Mouse (Mus musculus) forebrain, postnatal 0 days (tissue): ENCODE data around the gene BC025920. TPM values are rescaled to one million over a fixed set of nuclear protein-coding genes. Genes with fewer than 3 reads are reported as not detected.
A peak's percentile ranks its signal among the peaks of the same experiment; 100 is the strongest.

ENCODE experiments used
- ATAC-seq: fragments of 200-750 bp; cut with Nextera tagmentation; 2 replicates; pipeline ENCODE4 v1.8.0; 2017; ENCODE audit warnings: mild to moderate bottlenecking, moderate library complexity
- DNase-seq: peaks from one replicate; pipeline ENCODE4 v3.0.0-alpha.2; 2015
- H3K27ac ChIP-seq: fragments of 300-500 bp; sonication (generic); 2 replicates; pipeline ENCODE4 v1.5.1; 2014; ENCODE audit warnings: low read depth, mild to moderate bottlenecking, antibody characterized with exemption, low read length, moderate library complexity, mixed read lengths
- H3K27me3 ChIP-seq: fragments of 300-500 bp; sonication (generic); 2 replicates; pipeline ENCODE4 v1.6.1; 2014; ENCODE audit warnings: mild to moderate bottlenecking, low read length, mixed read lengths; ENCODE audit not compliant: insufficient read depth
- H3K36me3 ChIP-seq: fragments of 300-500 bp; sonication (generic); 2 replicates; pipeline ENCODE4 v1.6.1; 2014; ENCODE audit warnings: mild to moderate bottlenecking, moderate library complexity; ENCODE audit not compliant: insufficient read depth
- H3K4me1 ChIP-seq: fragments of 300-500 bp; sonication (generic); 2 replicates; pipeline ENCODE4 v1.6.1; 2014; ENCODE audit warnings: antibody characterized with exemption; ENCODE audit not compliant: insufficient read depth
- H3K4me2 ChIP-seq: fragments of 300-500 bp; sonication (generic); 2 replicates; pipeline ENCODE4 v1.6.1; 2014; ENCODE audit warnings: low read depth, mild to moderate bottlenecking, moderate library complexity
- H3K4me3 ChIP-seq: fragments of 300-500 bp; sonication (generic); 2 replicates; pipeline ENCODE4 v1.5.1; 2014; ENCODE audit warnings: low read depth, low read length, mixed read lengths
- H3K9ac ChIP-seq: fragments of 300-500 bp; sonication (generic); 2 replicates; pipeline ENCODE4 v1.6.1; 2014; ENCODE audit warnings: mild to moderate bottlenecking
- H3K9me3 ChIP-seq: fragments of 300-500 bp; sonication (generic); 2 replicates; pipeline ENCODE4 v1.6.1; 2016; ENCODE audit warnings: low read length
- CTCF ChIP-seq: sonication (generic); IDR thresholded peaks from 2 replicates; pipeline ENCODE4 v1.5.1; 2016; ENCODE audit warnings: antibody characterized with exemption, control low read depth, low read depth
- WGBS: fragments of 180-500 bp; shearing (Covaris S2); extraction: QIAGEN DNeasy Blood & Tissue Kit; methylation state at CpG from one replicate; pipeline ENCODE4 v1.1.7; 2014; 5-methylcytosine and 5-hydroxymethylcytosine counted together
- polyA plus RNA-seq: library from polyadenylated mRNA; unstranded; fragments of >200 nt; fragmentation: Nextera tagmentation; extraction: Ambion mirVana; gene quantifications from 2 replicates; pipeline ENCODE4 v1.2.1, GENCODE M21; 2015
- total RNA-seq: library from RNA; depleted of rRNA; stranded (reverse); fragments of >200 nt; gene quantifications from 2 replicates; pipeline ENCODE4 v1.2.3, GENCODE M21; 2014

Gene BC025920
- total and polyA plus RNA-seq, 2 experiments from 2014 or later: 1.4 to 4.7 TPM

DNA sequence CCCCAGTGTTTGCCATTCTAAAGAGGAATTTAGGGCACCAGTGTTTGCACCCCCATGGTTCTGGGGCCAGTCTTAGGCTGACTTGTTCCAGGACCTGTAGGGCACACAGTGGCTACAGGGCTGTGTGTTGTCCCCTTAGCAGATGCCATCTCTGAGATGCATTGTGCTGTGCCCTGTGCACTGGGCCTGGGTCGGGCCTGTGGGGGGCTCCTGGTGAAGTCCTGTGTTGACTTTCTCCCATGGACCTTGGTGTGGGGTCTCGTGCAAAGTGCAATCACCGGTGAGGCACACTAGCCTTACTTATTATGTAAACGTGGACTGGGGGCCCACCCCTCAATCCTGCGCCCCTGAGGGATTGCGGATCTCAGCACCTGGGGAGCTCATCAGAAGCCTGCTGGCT lies 43.7 kb upstream of the BC025920 start:
- ATAC-seq (no peak), DNase-seq (no peak)
- peaks cover 37% of the 10 kb centered on the region for H3K36me3 ChIP-seq
- H3K9ac ChIP-seq: no peak overlapping the region
- no peak overlapping the region for H3K27ac ChIP-seq
- WGBS: 71% methylated on average over 6 of the region's 6 CpGs
- H3K27me3 ChIP-seq: no peaks in the 10 kb centered on the region
- H3K9me3 ChIP-seq: no peaks in the 10 kb centered on the region
- H3K4me3 ChIP-seq: no peak overlapping the region
- no peak overlapping the region for H3K4me2 ChIP-seq
- peaks cover 5% of the 10 kb centered on the region for H3K4me1 ChIP-seq
- no peak for TF ChIP-seq CTCF

GRCm38 (mm10) chr10:81563481-81563880 lies 42.6 kb upstream of the BC025920 start:
- H3K4me3 ChIP-seq: no peak overlapping the region
- no peak overlapping the region for H3K27ac ChIP-seq
- H3K27me3 ChIP-seq: no peaks in the 10 kb centered on the region
- no peak overlapping the region for H3K9ac ChIP-seq
- ATAC-seq (no peak), DNase-seq (no peak)
- H3K4me2 ChIP-seq: no peak overlapping the region
- peaks cover 7% of the 10 kb centered on the region for H3K4me1 ChIP-seq
- H3K9me3 ChIP-seq: no peaks in the 10 kb centered on the region
- 52% methylated on average over 6 of the region's 6 CpGs for WGBS
- H3K36me3 ChIP-seq: peaks cover 38% of the 10 kb centered on the region
- TF ChIP-seq CTCF: no peak

DNA sequence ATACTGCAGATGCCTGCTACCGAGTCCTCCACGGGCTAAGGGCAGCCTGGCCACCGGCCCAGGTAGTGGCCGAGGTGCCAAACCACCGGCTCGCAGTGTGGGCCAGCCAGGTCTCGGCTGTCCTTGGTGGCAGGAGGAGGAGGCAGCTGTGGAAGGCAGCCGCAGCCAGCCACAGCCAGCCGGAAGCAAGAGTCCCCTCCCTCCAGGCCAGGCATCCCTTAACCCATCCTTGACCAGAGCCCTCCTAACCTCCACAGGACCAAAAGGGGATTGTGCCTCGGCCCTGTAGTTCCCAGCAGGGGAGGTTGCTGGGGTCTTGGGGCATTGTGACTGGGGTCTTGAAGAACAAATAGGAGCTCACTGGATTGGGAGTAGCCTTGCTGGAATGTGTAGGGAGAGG lies 41.9 kb upstream of the BC025920 start:
- Histone ChIP-seq H3K27ac (no peak overlapping the region; the same call in 1 of the 2 replicates), H3K27me3 (no peaks in the 10 kb centered on the region), H3K4me1 (peaks cover 5% of the 10 kb centered on the region; the same call in 1 of the 2 replicates), H3K9me3 (no peaks in the 10 kb centered on the region), H3K4me3 (0 out of 2 replicates have a peak overlapping the region, but pooled peaks have one; percentile 2), H3K36me3 (peaks cover 38% of the 10 kb centered on the region), H3K9ac (peak overlapping the region; percentile 22; the same call in 1 of the 2 replicates), H3K4me2 (no peak overlapping the region)
- no peak for DNase-seq
- no peak for ATAC-seq
- WGBS: 7% methylated on average over 10 of the region's 10 CpGs
- no peak for TF ChIP-seq CTCF

- Histone ChIP-seq H3K4me1 (peaks cover 5% of the 10 kb centered on the region; the same call in 1 of the 2 replicates), H3K27ac (no peak overlapping the region), H3K9ac (no peak overlapping the region), H3K27me3 (no peaks in the 10 kb centered on the region), H3K4me3 (no peak overlapping the region), H3K9me3 (no peaks in the 10 kb centered on the region), H3K36me3 (peaks cover 38% of the 10 kb centered on the region), H3K4me2 (no peak overlapping the region)
- ATAC-seq (no peak), DNase-seq (peak; percentile 58)
- TF ChIP-seq CTCF: peak; percentile 73
- 31% methylated on average over 10 of the region's 10 CpGs for WGBS
Observed at GRCm38 (mm10) chr10:81564734-81565133, 41.3 kb upstream of the BC025920 start.

GRCm38 (mm10) chr10:81565257-81566228 lies 40.5 kb upstream of the BC025920 start:
- TF ChIP-seq CTCF: no peak
- WGBS: 48% methylated on average over 20 of the region's 20 CpGs
- Histone ChIP-seq H3K9ac (no peak overlapping the region), H3K4me3 (no peak overlapping the region), H3K4me1 (peaks cover 9% of the 10 kb centered on the region), H3K9me3 (no peaks in the 10 kb centered on the region), H3K4me2 (no peak overlapping the region), H3K27me3 (no peaks in the 10 kb centered on the region), H3K36me3 (peaks cover 38% of the 10 kb centered on the region), H3K27ac (no peak overlapping the region)
- DNase-seq (no peak), ATAC-seq (no peak)

DNA sequence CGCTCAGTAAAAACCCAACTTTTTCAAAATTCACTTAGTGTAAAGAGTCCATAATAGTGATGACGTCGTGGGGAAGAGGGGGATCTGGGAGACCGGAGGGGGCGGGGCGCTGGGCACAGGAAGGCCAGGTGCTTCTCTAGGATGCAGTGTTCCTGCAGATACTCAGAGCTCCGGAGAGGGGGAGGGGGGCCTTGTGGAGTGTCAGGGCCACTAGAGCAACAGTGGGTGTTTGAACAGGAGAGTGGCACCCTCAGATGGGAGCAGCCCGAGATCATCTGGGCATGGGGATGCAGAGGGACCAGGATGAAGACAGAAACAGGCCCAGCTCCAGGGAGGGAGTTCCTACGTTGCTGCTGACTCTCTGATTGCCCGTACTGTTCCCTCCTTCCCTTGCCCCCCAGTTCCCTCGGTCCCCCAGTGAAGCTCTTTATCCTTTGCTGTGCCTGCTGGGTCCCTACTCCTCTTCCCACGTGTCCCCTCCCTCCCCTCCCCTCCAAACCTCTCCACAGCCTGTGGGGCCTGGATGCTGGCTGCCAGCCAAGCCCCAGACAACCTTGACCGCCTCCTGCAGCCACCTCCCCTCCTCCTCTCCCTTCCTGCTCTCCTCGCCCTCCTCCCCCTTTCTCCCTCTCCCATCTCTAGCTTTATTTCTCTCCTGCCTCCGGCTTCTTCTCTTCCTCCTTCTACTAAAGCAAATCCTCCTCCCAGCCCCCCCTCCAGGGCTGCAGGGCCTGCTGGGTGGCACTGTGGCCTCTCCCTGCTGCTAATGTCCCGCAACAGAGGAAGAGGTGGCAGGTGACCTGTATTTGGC lies 37.5 kb upstream of the BC025920 start:
- Histone ChIP-seq H3K4me3 (no peak overlapping the region), H3K9ac (no peak overlapping the region), H3K27me3 (peaks cover 4% of the 10 kb centered on the region; the same call in 1 of the 2 replicates), H3K27ac (no peak overlapping the region), H3K4me1 (peaks cover 16% of the 10 kb centered on the region), H3K4me2 (no peak overlapping the region), H3K36me3 (peaks cover 32% of the 10 kb centered on the region), H3K9me3 (no peaks in the 10 kb centered on the region)
- no peak for TF ChIP-seq CTCF
- 16% methylated on average over 15 of the region's 16 CpGs for WGBS
- DNase-seq (no peak), ATAC-seq (no peak)
